Mouse (Mus musculus): ENCODE measurements around the gene Gm17651. TPM values are rescaled to one million over a fixed set of nuclear protein-coding genes. Genes with fewer than 3 reads are reported as not detected.
A peak's percentile ranks its signal among the peaks of the same experiment; 100 is the strongest.

Gm17651 gene
- polyA plus RNA-seq, 1 experiment: not detected

GRCm38 (mm10) chr3:97681321-97682158 lies 7.0 kb upstream of the Gm17651 start:
- Histone ChIP-seq H3K4me3 (ENCODE audit: insufficient read depth, low read depth, low read length) (peak overlapping the region; percentile 55), H3K27me3 (replicated peaks; ENCODE audit: control insufficient read depth, insufficient read depth, low read length) (no peaks in the 10 kb centered on the region), H3K27ac (ENCODE audit: insufficient read depth, low read depth, low read length) (no peak overlapping the region), H3K36me3 (ENCODE audit: control insufficient read depth, insufficient read depth, low read length) (no peaks in the 10 kb centered on the region), H3K4me1 (ENCODE audit: control insufficient read depth, insufficient read depth, low read length) (peaks cover 6% of the 10 kb centered on the region; the same call in 1 of the 2 replicates)
- DNase-seq: peak; percentile 89
- peak; percentile 63 for TF ChIP-seq CTCF (conservative IDR thresholded peaks at IDR 0.05; ENCODE audit: insufficient read depth, insufficient read length, low read depth, low read length)
- no peak for TF ChIP-seq POLR2A (IDR thresholded peaks at IDR 0.05; ENCODE audit: low read depth, low read length)
- WGBS: 3% methylated on average over 33 of the region's 33 CpGs

- peaks cover 6% of the 10 kb centered on the region; the same call in 1 of the 2 replicates for H3K4me1 ChIP-seq (ENCODE audit: control insufficient read depth, insufficient read depth, low read length)
- peak; percentile 75 for DNase-seq
- 6% methylated on average over 28 of the region's 28 CpGs for WGBS
- H3K27me3 ChIP-seq (replicated peaks; ENCODE audit: control insufficient read depth, insufficient read depth, low read length): no peaks in the 10 kb centered on the region
- no peaks in the 10 kb centered on the region for H3K36me3 ChIP-seq (ENCODE audit: control insufficient read depth, insufficient read depth, low read length)
- peak overlapping the region; percentile 55 for H3K4me3 ChIP-seq (ENCODE audit: insufficient read depth, low read depth, low read length)
- TF ChIP-seq CTCF (conservative IDR thresholded peaks at IDR 0.05; ENCODE audit: insufficient read depth, insufficient read length, low read depth, low read length) (peak; percentile 75), POLR2A (IDR thresholded peaks at IDR 0.05; ENCODE audit: low read depth, low read length) (no peak)
- no peak overlapping the region for H3K27ac ChIP-seq (ENCODE audit: insufficient read depth, low read depth, low read length)
These were observed 6.3 kb upstream of the Gm17651 start for GRCm38 (mm10) chr3:97680631-97681320.

GRCm38 (mm10) chr3:97678416-97678815 lies 3.9 kb upstream of the Gm17651 start:
- H3K4me3 ChIP-seq (ENCODE audit: insufficient read depth, low read depth, low read length): no peak overlapping the region
- no peaks in the 10 kb centered on the region for H3K36me3 ChIP-seq (ENCODE audit: control insufficient read depth, insufficient read depth, low read length)
- H3K27me3 ChIP-seq (replicated peaks; ENCODE audit: control insufficient read depth, insufficient read depth, low read length): no peaks in the 10 kb centered on the region
- H3K4me1 ChIP-seq (ENCODE audit: control insufficient read depth, insufficient read depth, low read length): peaks cover 6% of the 10 kb centered on the region; the same call in 1 of the 2 replicates
- TF ChIP-seq CTCF (conservative IDR thresholded peaks at IDR 0.05; ENCODE audit: insufficient read depth, insufficient read length, low read depth, low read length) (no peak), POLR2A (IDR thresholded peaks at IDR 0.05; ENCODE audit: low read depth, low read length) (no peak)
- 93% methylated on average over 3 of the region's 3 CpGs for WGBS
- H3K27ac ChIP-seq (ENCODE audit: insufficient read depth, low read depth, low read length): no peak overlapping the region
- DNase-seq: no peak

- 97% methylated on average over 3 of the region's 3 CpGs for WGBS
- DNase-seq: no peak
- H3K27me3 ChIP-seq (replicated peaks; ENCODE audit: control insufficient read depth, insufficient read depth, low read length): no peaks in the 10 kb centered on the region
- H3K4me3 ChIP-seq (ENCODE audit: insufficient read depth, low read depth, low read length): no peak overlapping the region
- H3K27ac ChIP-seq (ENCODE audit: insufficient read depth, low read depth, low read length): no peak overlapping the region
- TF ChIP-seq POLR2A (IDR thresholded peaks at IDR 0.05; ENCODE audit: low read depth, low read length) (no peak), CTCF (conservative IDR thresholded peaks at IDR 0.05; ENCODE audit: insufficient read depth, insufficient read length, low read depth, low read length) (no peak)
- H3K36me3 ChIP-seq (ENCODE audit: control insufficient read depth, insufficient read depth, low read length): no peaks in the 10 kb centered on the region
- 0 out of 2 replicates have a peak, but pooled peaks cover under 1% of the 10 kb centered on the region for H3K4me1 ChIP-seq (ENCODE audit: control insufficient read depth, insufficient read depth, low read length)
These were observed 1.6 kb upstream of the Gm17651 start for GRCm38 (mm10) chr3:97676126-97676525.

GRCm38 (mm10) chr3:97667093-97667675 lies 7.3 kb downstream of the Gm17651 start:
- peak; percentile 12 for DNase-seq
- H3K27ac ChIP-seq (ENCODE audit: insufficient read depth, low read depth, low read length): no peak overlapping the region
- WGBS: 78% methylated on average over 14 of the region's 14 CpGs
- no peaks in the 10 kb centered on the region for H3K27me3 ChIP-seq (replicated peaks; ENCODE audit: control insufficient read depth, insufficient read depth, low read length)
- H3K36me3 ChIP-seq (ENCODE audit: control insufficient read depth, insufficient read depth, low read length): no peaks in the 10 kb centered on the region; the same call in 1 of the 2 replicates
- TF ChIP-seq POLR2A (IDR thresholded peaks at IDR 0.05; ENCODE audit: low read depth, low read length) (no peak), CTCF (conservative IDR thresholded peaks at IDR 0.05; ENCODE audit: insufficient read depth, insufficient read length, low read depth, low read length) (no peak)
- no peaks in the 10 kb centered on the region for H3K4me1 ChIP-seq (ENCODE audit: control insufficient read depth, insufficient read depth, low read length)
- H3K4me3 ChIP-seq (ENCODE audit: insufficient read depth, low read depth, low read length): no peak overlapping the region

- H3K36me3 ChIP-seq (ENCODE audit: control insufficient read depth, insufficient read depth, low read length): no peaks in the 10 kb centered on the region; the same call in 1 of the 2 replicates
- no peaks in the 10 kb centered on the region for H3K27me3 ChIP-seq (replicated peaks; ENCODE audit: control insufficient read depth, insufficient read depth, low read length)
- no peaks in the 10 kb centered on the region for H3K4me1 ChIP-seq (ENCODE audit: control insufficient read depth, insufficient read depth, low read length)
- DNase-seq: no peak
- no peak for TF ChIP-seq CTCF (conservative IDR thresholded peaks at IDR 0.05; ENCODE audit: insufficient read depth, insufficient read length, low read depth, low read length)
- TF ChIP-seq POLR2A (IDR thresholded peaks at IDR 0.05; ENCODE audit: low read depth, low read length): no peak
- H3K4me3 ChIP-seq (ENCODE audit: insufficient read depth, low read depth, low read length): no peak overlapping the region
- H3K27ac ChIP-seq (ENCODE audit: insufficient read depth, low read depth, low read length): no peak overlapping the region
- 66% methylated on average over 8 of the region's 8 CpGs for WGBS
These were observed 8.3 kb downstream of the Gm17651 start for GRCm38 (mm10) chr3:97666154-97666553.

Measured in kidney, adult 2 months (tissue).